Mouse (Mus musculus): ENCODE measurements around the gene Eif2ak2.

Eif2ak2 gene

DNA sequence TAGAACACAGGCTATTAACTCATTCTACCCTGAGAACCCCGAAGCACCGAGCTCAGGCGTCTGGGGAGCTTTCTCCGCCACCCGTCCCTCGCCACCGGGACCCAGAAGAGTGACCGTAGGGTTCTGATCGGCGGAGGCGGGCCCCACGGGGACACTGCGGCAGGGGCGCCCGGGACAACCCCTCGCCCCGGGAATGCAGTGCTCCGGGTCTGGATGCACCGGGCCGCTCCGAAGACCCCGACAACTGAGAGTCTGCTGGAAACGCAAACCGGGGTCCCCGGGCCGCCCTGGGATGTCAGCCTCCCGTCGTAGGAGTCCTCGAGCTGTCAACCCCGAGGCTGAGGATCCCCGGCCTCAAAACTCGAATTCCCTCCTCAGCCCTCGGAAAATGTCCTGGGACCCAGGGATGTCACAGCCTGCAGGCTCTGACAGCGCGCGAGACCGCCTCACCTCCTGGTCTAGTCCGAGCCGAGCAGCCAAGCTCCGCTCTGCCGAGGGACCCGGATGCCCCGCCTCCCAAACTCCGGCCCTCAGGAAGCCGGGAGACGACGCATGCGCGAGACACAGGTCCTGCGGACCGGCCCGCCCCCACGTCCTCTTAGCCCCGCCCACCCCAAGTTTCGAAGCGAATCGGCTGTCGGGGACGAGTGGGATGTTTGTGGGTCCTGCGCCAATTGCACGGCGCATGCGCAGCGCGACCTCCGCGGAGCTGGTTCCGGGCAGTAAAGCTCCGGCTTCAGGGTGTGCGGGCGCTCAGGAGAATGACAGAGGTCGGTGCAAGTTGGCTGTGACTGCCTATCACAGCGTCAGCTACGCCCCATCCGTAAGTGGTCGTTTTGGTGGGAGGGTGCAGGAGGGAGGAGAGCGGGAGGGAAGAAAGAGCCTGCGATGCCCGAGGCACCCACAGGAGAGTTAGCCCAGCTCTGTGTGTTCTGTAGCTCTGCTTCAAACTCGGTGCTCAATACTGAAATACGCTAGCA lies 47.2 kb downstream of the Eif2ak2 start, which contains the start of the genes Heatr5b and Gpatch11:
Heatr5b (minus strand) TSS at position 509 of the 980 bp plus-strand sequence.
Gpatch11 (plus strand) TSS at position 712 of the 980 bp plus-strand sequence.
- peak; percentile 99 for DNase-seq (ENCODE audit: low read depth, low spot score)

DNA sequence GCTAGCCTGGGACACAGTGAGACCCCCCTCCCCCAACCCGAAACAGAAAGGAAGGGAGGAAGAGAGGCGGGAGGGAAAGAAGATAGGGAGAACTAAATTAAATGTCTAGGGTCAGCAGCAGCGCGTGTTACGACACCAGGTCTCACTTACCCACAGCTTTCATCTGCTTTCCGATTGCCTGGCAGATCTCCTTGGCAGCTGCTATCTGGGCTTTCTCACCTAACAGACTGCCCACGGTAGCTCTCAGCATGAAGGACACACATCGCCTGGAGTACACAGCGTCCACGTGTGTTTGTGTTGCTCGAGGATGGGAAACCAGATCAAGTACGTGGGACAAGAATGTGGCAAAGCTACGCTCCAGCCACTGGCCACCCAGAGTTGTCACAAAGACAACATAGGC lies 58.0 kb downstream of the Eif2ak2 start:
- no peak for DNase-seq (ENCODE audit: low read depth, low spot score)

DNA sequence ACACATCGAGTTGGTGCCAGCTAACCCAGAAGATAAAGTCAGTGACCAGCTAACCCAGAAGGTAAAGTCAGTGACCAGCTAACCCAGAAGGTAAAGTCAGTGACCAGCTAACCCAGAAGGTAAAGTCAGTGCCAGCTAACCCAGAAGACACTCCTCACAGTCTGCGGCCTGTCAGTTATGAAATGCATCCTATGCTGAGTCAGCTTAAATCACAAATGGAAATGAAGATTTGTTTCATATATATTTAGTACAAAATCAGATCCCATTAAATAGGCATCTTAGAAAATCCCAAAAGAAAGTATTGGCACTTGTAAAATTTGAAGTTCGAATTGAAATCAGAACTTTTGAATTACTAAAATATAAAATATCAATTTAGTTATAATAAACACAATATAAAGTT lies 72.8 kb downstream of the Eif2ak2 start:
- DNase-seq (ENCODE audit: low read depth, low spot score): no peak

DNA sequence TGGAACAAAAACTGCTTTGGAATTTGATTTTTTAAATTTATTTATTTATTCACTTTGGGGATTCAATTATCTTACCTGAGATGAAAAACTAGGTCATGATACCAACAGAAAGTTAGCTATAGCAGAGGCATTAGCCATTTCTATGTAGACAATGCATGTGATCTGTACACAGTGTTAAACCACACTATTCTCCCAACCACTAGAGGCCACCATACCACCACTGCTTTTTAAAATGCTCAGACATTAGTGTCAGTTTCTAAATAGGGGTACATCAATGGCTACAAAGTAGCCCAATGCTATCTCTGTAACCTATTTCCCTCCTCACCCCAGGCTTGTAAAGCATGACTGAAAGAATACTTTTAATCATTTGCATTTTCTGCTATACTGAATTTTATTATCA lies 73.4 kb downstream of the Eif2ak2 start:
- DNase-seq (ENCODE audit: low read depth, low spot score): peak; percentile 60

Data from 3T3-L1 (cell line).